8 mouse cellular contexts compared by ENCODE assay signal in genomic region chr19:4625829-4626535, GRCm38 (mm10). TPM values are rescaled to one million over a fixed set of nuclear protein-coding genes. Genes with fewer than 3 reads are reported as not detected.
DNase-seq lines count a peak whose midpoint lies in the region; ATAC-seq lines count a peak whose summit lies in the region.

No protein-coding gene starts in this region.

- no peaks in the 10 kb centered on the region for H3K9me3 ChIP-seq in kidney, embryonic 16.5 days (ENCODE audit: low read length)
- H3K9me3 ChIP-seq in forebrain, embryonic 14.5 days (replicated peaks; ENCODE audit: control insufficient read depth, low read length): no peaks in the 10 kb centered on the region

- H3K36me3 ChIP-seq in kidney, embryonic 16.5 days (ENCODE audit: insufficient read depth, low read length): peaks cover 29% of the 10 kb centered on the region
- H3K36me3 ChIP-seq in forebrain, embryonic 14.5 days (ENCODE audit: control insufficient read depth, insufficient read depth, low read length): peaks cover 29% of the 10 kb centered on the region
- H3K36me3 ChIP-seq in macrophage (ENCODE audit: inconsistent target): peaks cover 15% of the 10 kb centered on the region; the same call in 1 of the 2 replicates

- WGBS in kidney, embryonic 16.5 days: under 1% methylated on average over 35 of the region's 35 CpGs
- whole genome bisulfite sequencing in forebrain, embryonic 14.5 days: under 1% methylated on average over 35 of the region's 35 CpGs
- 1% methylated on average over 35 of the region's 35 CpGs for WGBS in macrophage (ENCODE audit: missing documents)

- peak overlapping the region; percentile 96 for H3K9ac ChIP-seq in kidney, embryonic 16.5 days (replicated peaks; ENCODE audit: low read length)
- peak overlapping the region; percentile 92 for H3K9ac ChIP-seq in forebrain, embryonic 14.5 days (ENCODE audit: low read length)

- H3K4me1 ChIP-seq in kidney, embryonic 16.5 days (ENCODE audit: insufficient read depth, low read length): peaks cover 23% of the 10 kb centered on the region; the same call in 1 of the 2 replicates
- H3K4me1 ChIP-seq in forebrain, embryonic 14.5 days (ENCODE audit: control insufficient read depth, insufficient read depth, low read length): peaks cover 6% of the 10 kb centered on the region

- peak overlapping the region; percentile 97 for H3K4me3 ChIP-seq in kidney, embryonic 16.5 days (ENCODE audit: low read length)
- peak overlapping the region; percentile 86 for H3K4me3 ChIP-seq in forebrain, embryonic 14.5 days (ENCODE audit: low read depth, low read length)
- peak overlapping the region; percentile 69 for H3K4me3 ChIP-seq in macrophage (ENCODE audit: inconsistent target)

- H3K4me2 ChIP-seq in kidney, embryonic 16.5 days (replicated peaks; ENCODE audit: low read depth, low read length): peak overlapping the region; percentile 84
- peak overlapping the region; percentile 91 for H3K4me2 ChIP-seq in forebrain, embryonic 14.5 days (ENCODE audit: low read length)

- no peaks in the 10 kb centered on the region for H3K27me3 ChIP-seq in kidney, embryonic 16.5 days (ENCODE audit: insufficient read depth, low read length)
- H3K27me3 ChIP-seq in forebrain, embryonic 14.5 days (replicated peaks; ENCODE audit: control insufficient read depth, insufficient read depth, low read length): no peaks in the 10 kb centered on the region

- DNase-seq in kidney, adult 8-10 months: no peak
- peak; percentile 74 for DNase-seq in NIH3T3 (ENCODE audit: low read depth)
- DNase-seq in forebrain, embryonic 14.5 days (ENCODE audit: low spot score): no peak
- DNase-seq in left cerebral cortex, postnatal 14 days (ENCODE audit: low spot score in 2 of 2): no peak
- no peak for DNase-seq in right cerebral cortex, postnatal 4 days
- no peak for DNase-seq in spleen, postnatal 14 days (ENCODE audit: low spot score in 2 of 2)

- peaks cover 10% of the 10 kb centered on the region; the same call in 1 of the 2 replicates for H3K79me2 ChIP-seq in macrophage (ENCODE audit: inconsistent target)

- peak; percentile 79 for ATAC-seq in kidney, embryonic 16.5 days (ENCODE audit: low FRiP score, low TSS enrichment)
- ATAC-seq in forebrain, embryonic 14.5 days: peak; percentile 67

- intact Hi-C loops in left cerebral cortex, postnatal 14 days (cut with DNase I): loop anchor here (5.0 to 10.0 kb wide), 3 partner anchors 116 to 279 kb away; partner anchors contain the start of genes 2010003K11Rik and Bbs1

- peak overlapping the region; percentile 88 for H3K27ac ChIP-seq in kidney, embryonic 16.5 days (ENCODE audit: low read length)
- H3K27ac ChIP-seq in forebrain, embryonic 14.5 days (ENCODE audit: low read depth, low read length): peak overlapping the region; percentile 82
- H3K27ac ChIP-seq in macrophage: no peak overlapping the region

RNA-seq across cellular contexts. Expression of gene Rce1, which starts 0.5 kb away (rescaled TPM):
- polyA plus RNA-seq in kidney, embryonic 16.5 days (2015; fragmentation: Nextera tagmentation; extraction: Ambion mirVana): 92.4 and 96.0 TPM in 2 replicates
- 57.1 and 57.5 TPM in 2 replicates for polyA plus RNA-seq in forebrain, embryonic 14.5 days (2014; fragmentation: Nextera tagmentation; extraction: Ambion mirVana)
- 10 to 100 TPM in 15 of 26 experiments, 1 to 10 TPM in 11; 3.0 to 22.1 (median 11.4) TPM for total RNA-seq in macrophage (2018; cell fraction: chromatin; rRNA removed)
- total RNA-seq in macrophage (2018; cell fraction: cytosol; rRNA removed): 10 to 100 TPM; 14.6 to 30.9 (median 21.5) TPM
- total RNA-seq in macrophage (2018; cell fraction: nucleus; rRNA removed): 10 to 100 TPM; 13.7 to 33.1 (median 17.1) TPM
- 11.3 to 29.4 TPM (median 20.2 TPM) in 3 replicates for polyA plus RNA-seq in macrophage (2018)
- total RNA-seq in left cerebral cortex, postnatal 14 days (2021): 10 to 100 TPM; 20.4 to 20.6 TPM

RNA-seq across cellular contexts. Expression of gene Lrfn4, which starts 10.5 kb away (rescaled TPM):
- polyA plus RNA-seq in kidney, embryonic 16.5 days (2015; fragmentation: Nextera tagmentation; extraction: Ambion mirVana): 4.5 and 6.0 TPM in 2 replicates
- polyA plus RNA-seq in forebrain, embryonic 14.5 days (2014; fragmentation: Nextera tagmentation; extraction: Ambion mirVana): 12.2 and 12.6 TPM in 2 replicates
- 1 to 10 TPM in 7 of 26 experiments, under 1 TPM in 10, not detected in 9; 0.22 to 3.8 (median 0.82) TPM for total RNA-seq in macrophage (2018; cell fraction: chromatin; rRNA removed)
- 1 to 10 TPM in 9 of 26 experiments, under 1 TPM in 11, not detected in 6; 0.03 to 2.1 (median 0.93) TPM for total RNA-seq in macrophage (2018; cell fraction: cytosol; rRNA removed)
- total RNA-seq in macrophage (2018; cell fraction: nucleus; rRNA removed): 1 to 10 TPM in 10 of 26 experiments, under 1 TPM in 8, not detected in 8; 0.14 to 5.4 (median 1.1) TPM
- 0.61 to 2.0 TPM (median 1.0 TPM) in 3 replicates for polyA plus RNA-seq in macrophage (2018)
- total RNA-seq in left cerebral cortex, postnatal 14 days (2021): 10 to 100 TPM; 59.2 to 66.1 TPM
